Comparison of ENCODE assay signal across 8 mouse cellular contexts in the genomic region with DNA sequence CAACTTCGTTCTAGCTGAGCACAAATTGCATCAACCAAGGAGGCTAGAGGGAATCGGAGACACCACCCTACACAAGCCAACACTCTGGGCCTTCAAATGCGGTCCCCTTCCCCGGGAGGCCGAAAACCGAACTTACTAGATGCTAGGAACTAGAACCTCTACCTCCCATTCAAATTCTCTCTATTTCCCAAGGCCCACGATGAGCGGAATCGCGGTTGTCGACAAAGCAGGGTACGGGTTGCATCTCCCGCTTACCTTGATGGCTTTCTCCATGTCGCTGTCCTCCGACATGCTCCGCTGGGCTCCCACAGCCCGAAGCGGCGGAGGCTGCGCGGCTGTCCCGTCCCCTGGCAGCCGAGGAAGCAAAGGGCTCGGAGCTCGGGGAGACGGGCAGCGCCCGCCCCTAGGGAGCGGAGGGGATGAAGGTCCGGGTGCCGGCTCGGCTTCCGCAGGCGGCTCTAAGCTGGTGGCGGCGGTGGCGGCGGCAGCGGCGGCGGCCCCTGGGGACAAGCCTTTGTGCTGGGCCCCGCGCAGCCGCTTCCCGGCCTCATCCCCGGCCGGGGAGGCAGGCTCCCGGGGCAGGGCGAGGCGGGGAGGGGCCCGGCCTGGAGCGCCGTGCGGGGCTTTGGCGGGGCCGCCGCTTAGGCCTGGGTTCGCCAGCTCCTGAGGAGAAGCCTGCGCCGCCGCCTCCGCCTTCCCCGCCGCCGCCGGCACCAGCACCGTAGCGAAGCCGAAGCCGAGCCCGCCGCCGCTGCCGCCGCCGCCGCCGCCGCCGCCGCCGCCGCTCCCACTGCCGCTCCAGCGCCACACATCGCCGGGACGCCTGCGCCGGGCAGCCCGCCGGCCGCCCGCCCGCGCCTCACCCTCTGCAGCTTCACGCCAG. TPM values are rescaled to one million over a fixed set of nuclear protein-coding genes. Genes with fewer than 3 reads are reported as not detected.
DNase-seq lines count a peak whose midpoint lies in the region; ATAC-seq and TF ChIP-seq lines count a peak whose summit lies in the region.

A gene (minus strand): TSS at position 573 of the 883 bp plus-strand sequence.
A gene (minus strand): TSS at position 573 of the 883 bp plus-strand sequence.

- TF ChIP-seq CTCF in C2C12 (IDR thresholded peaks at IDR 0.05; ENCODE audit: control insufficient read depth, insufficient read depth, insufficient read length): no peak

- 0 out of 2 replicates have a peak, but pooled peaks cover 2% of the 10 kb centered on the region for H3K9me3 ChIP-seq in heart, embryonic 16.5 days (replicated peaks; ENCODE audit: control insufficient read depth, low read length)
- no peaks in the 10 kb centered on the region for H3K9me3 ChIP-seq in limb, embryonic 15.5 days
- H3K9me3 ChIP-seq in midbrain, embryonic 16.5 days (replicated peaks; ENCODE audit: control insufficient read depth, low read length, poor library complexity, severe bottlenecking): no peaks in the 10 kb centered on the region

- peaks cover 50% of the 10 kb centered on the region for H3K79me3 ChIP-seq in C2C12 (ENCODE audit: low read depth)

- DNase-seq in embryo, embryonic 10.5 days (ENCODE audit: low spot score): peak; percentile 33
- DNase-seq in embryo, embryonic 9.5 days (ENCODE audit: extremely low spot score): no peak
- peak; percentile 29 for DNase-seq in c-Kit-positive CD71-positive TER-119-positive erythroid progenitor cells, embryonic 14.5 days (ENCODE audit: low spot score)
- peak; percentile 51 for DNase-seq in thymus, postnatal 25 days

- H3K79me2 ChIP-seq in C2C12 (ENCODE audit: control insufficient read depth, insufficient read depth): peaks cover 65% of the 10 kb centered on the region

- peaks cover 19% of the 10 kb centered on the region for H3K4me1 ChIP-seq in heart, embryonic 16.5 days (ENCODE audit: control insufficient read depth, insufficient read depth, low read length)
- H3K4me1 ChIP-seq in limb, embryonic 15.5 days: peaks cover 21% of the 10 kb centered on the region
- H3K4me1 ChIP-seq in midbrain, embryonic 16.5 days (ENCODE audit: control insufficient read depth, insufficient read depth, low read length): peaks cover 32% of the 10 kb centered on the region

- H3K9ac ChIP-seq in heart, embryonic 16.5 days (ENCODE audit: low read length): peak within 1 kb of the TSS; percentile 89
- peak within 1 kb of the TSS; percentile 99 for H3K9ac ChIP-seq in limb, embryonic 15.5 days
- peak within 1 kb of the TSS; percentile 92 for H3K9ac ChIP-seq in midbrain, embryonic 16.5 days (ENCODE audit: low read depth, low read length)

- WGBS in heart, embryonic 16.5 days: under 1% methylated on average over 42 of the region's 97 CpGs
- under 1% methylated on average over 65 of the region's 97 CpGs for WGBS in limb, embryonic 15.5 days
- under 1% methylated on average over 46 of the region's 97 CpGs for WGBS in midbrain, embryonic 16.5 days

- H3K36me3 ChIP-seq in C2C12 (ENCODE audit: control insufficient read depth, insufficient read depth): no peaks in the 10 kb centered on the region
- H3K36me3 ChIP-seq in heart, embryonic 16.5 days (ENCODE audit: control insufficient read depth, insufficient read depth): no peaks in the 10 kb centered on the region
- H3K36me3 ChIP-seq in limb, embryonic 15.5 days: 0 out of 2 replicates have a peak, but pooled peaks cover 2% of the 10 kb centered on the region
- H3K36me3 ChIP-seq in midbrain, embryonic 16.5 days (ENCODE audit: control insufficient read depth, insufficient read depth, low read length): no peaks in the 10 kb centered on the region

- H3K27me3 ChIP-seq in C2C12 (ENCODE audit: control insufficient read depth, insufficient read depth, insufficient read length): no peaks in the 10 kb centered on the region
- H3K27me3 ChIP-seq in heart, embryonic 16.5 days (ENCODE audit: control insufficient read depth, insufficient read depth, low read length): no peaks in the 10 kb centered on the region
- H3K27me3 ChIP-seq in limb, embryonic 15.5 days: no peaks in the 10 kb centered on the region
- H3K27me3 ChIP-seq in midbrain, embryonic 16.5 days (ENCODE audit: control insufficient read depth, insufficient read depth, low read depth, low read length): no peaks in the 10 kb centered on the region

- peak within 1 kb of the TSS; percentile 93 for H3K27ac ChIP-seq in heart, embryonic 16.5 days (ENCODE audit: low read length)
- peak within 1 kb of the TSS; percentile 96 for H3K27ac ChIP-seq in limb, embryonic 15.5 days
- peak within 1 kb of the TSS; percentile 98 for H3K27ac ChIP-seq in midbrain, embryonic 16.5 days (ENCODE audit: low read length)

- peak within 1 kb of the TSS; percentile 87 for H3K4me3 ChIP-seq in C2C12 (ENCODE audit: insufficient read depth, poor library complexity, severe bottlenecking)
- peak within 1 kb of the TSS; percentile 72 for H3K4me3 ChIP-seq in heart, embryonic 16.5 days (ENCODE audit: low read length)
- H3K4me3 ChIP-seq in limb, embryonic 15.5 days: peak within 1 kb of the TSS; percentile 98
- H3K4me3 ChIP-seq in midbrain, embryonic 16.5 days (ENCODE audit: low read depth, low read length): peak within 1 kb of the TSS; percentile 83

- ATAC-seq in heart, embryonic 16.5 days (replicated peaks; ENCODE audit: extremely low read depth, insufficient read depth, low FRiP score): peak; percentile 66
- ATAC-seq in limb, embryonic 15.5 days (ENCODE audit: insufficient number of reproducible peaks, low FRiP score, low TSS enrichment, low read depth): peak; percentile 52
- peak; percentile 83 for ATAC-seq in midbrain, embryonic 16.5 days

- peak within 1 kb of the TSS; percentile 76 for H3ac ChIP-seq in C2C12 (ENCODE audit: control insufficient read depth, insufficient read length, low read depth)

- H3K4me2 ChIP-seq in heart, embryonic 16.5 days (ENCODE audit: low read depth, low read length): peak within 1 kb of the TSS; percentile 96
- H3K4me2 ChIP-seq in limb, embryonic 15.5 days: peak within 1 kb of the TSS; percentile 69
- H3K4me2 ChIP-seq in midbrain, embryonic 16.5 days (ENCODE audit: low read length): peak within 1 kb of the TSS; percentile 93

TF ChIP-seq in C2C12, 6 proteins besides CTCF, POLR2A, EP300 and RAD21:
- TF ChIP-seq MYOG (IDR thresholded peaks at IDR 0.05; ENCODE audit: control insufficient read depth, extremely low read depth, insufficient read length): no peak
- TF ChIP-seq USF1 (IDR thresholded peaks at IDR 0.05; ENCODE audit: low read depth): no peak
- TF ChIP-seq CEBPB (IDR thresholded peaks at IDR 0.05; ENCODE audit: low read depth): no peak

RNA-seq across cellular contexts. Expression of the first gene that starts in this region (rescaled TPM):
- 0.99 TPM for polyA plus RNA-seq in C2C12 (2012; fragmentation: generic; extraction: Trizol)
- 0.54 and 1.3 TPM in 2 replicates for polyA plus RNA-seq in heart, embryonic 16.5 days (2015; fragmentation: Nextera tagmentation; extraction: Ambion mirVana)
- 1.5 TPM in 2 replicates for polyA plus RNA-seq in limb, embryonic 15.5 days (2015; fragmentation: Nextera tagmentation; extraction: Ambion mirVana)
- polyA plus RNA-seq in midbrain, embryonic 16.5 days (2015; fragmentation: Nextera tagmentation; extraction: Ambion mirVana): 4.9 and 6.5 TPM in 2 replicates

RNA-seq across cellular contexts. Expression of the second gene that starts in this region (rescaled TPM):
- polyA plus RNA-seq in C2C12 (2012; fragmentation: generic; extraction: Trizol): not detected
- 0.32 TPM in 1 of 2 replicates, not detected in the other for polyA plus RNA-seq in heart, embryonic 16.5 days (2015; fragmentation: Nextera tagmentation; extraction: Ambion mirVana)
- not detected in 2 replicates for polyA plus RNA-seq in limb, embryonic 15.5 days (2015; fragmentation: Nextera tagmentation; extraction: Ambion mirVana)
- not detected in 2 replicates for polyA plus RNA-seq in midbrain, embryonic 16.5 days (2015; fragmentation: Nextera tagmentation; extraction: Ambion mirVana)
